Mouse (Mus musculus) gastrocnemius, postnatal 25 days (tissue): ENCODE data around the gene Pif1. TPM values are rescaled to one million over a fixed set of nuclear protein-coding genes. Genes with fewer than 3 reads are reported as not detected.

Source experiments
- DNase-seq: peaks from one replicate; pipeline ENCODE4 v3.0.0; 2022
- long read RNA-seq, 2 experiments: library from polyadenylated mRNA; stranded (forward); transcript quantifications; one replicate each; pipeline ENCODE4 v2.0.0; 2021
- total RNA-seq, 2 experiments: library from RNA; stranded (reverse); gene quantifications; 1 replicate in 1 of 2; 2 replicates in 1 of 2; pipeline ENCODE4 v1.2.3; 2021

Gene Pif1
- total RNA-seq, result not detected
- long read RNA-seq, experiment 1, result 0 reads
- long read RNA-seq, experiment 2, result 0 reads

DNA sequence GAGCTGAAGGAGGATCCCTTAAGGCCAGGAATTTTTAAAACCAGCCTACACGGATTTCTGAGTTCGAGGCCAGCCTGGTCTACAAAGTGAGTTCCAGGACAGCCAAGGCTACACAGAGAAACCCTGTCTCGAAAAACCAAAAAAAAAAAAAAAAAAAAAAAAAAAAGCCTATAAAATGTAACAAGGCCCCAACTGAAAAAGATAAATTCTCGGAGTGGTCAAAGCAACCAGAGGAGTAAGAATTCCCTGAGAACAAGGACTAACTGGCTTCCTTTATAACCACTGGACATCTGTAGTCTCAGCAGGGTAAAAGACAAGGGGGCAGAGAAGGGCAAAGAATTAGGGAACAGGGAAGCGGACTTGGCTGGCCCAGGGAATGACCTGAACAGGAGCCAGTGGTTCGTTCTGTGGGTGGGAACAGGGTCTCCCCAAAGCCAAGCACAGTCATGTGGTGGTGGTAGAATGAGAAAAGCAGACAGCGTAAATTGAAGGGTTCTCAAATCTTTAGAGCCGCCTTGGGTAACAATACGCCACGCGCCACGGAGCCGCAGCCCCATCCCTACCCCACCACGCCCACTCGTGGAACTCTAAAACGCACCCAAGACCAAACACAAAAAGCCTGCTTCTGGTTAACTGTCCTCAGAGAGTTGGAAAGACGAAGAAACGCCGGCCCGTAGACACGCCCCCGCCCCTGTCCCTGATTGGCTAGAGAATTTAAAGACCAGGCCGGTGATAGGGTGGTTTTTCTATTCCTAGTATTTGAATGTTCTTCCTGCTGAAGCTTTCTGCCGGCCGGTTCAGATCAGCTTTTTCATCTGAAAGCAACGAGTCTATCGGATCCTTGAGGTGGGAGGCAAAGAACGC lies at the start of gene Pif1:
Gene Pif1 (plus strand): TSS at position 755 of the 864 bp plus-strand sequence.
- peak; percentile 84 for DNase-seq

DNA sequence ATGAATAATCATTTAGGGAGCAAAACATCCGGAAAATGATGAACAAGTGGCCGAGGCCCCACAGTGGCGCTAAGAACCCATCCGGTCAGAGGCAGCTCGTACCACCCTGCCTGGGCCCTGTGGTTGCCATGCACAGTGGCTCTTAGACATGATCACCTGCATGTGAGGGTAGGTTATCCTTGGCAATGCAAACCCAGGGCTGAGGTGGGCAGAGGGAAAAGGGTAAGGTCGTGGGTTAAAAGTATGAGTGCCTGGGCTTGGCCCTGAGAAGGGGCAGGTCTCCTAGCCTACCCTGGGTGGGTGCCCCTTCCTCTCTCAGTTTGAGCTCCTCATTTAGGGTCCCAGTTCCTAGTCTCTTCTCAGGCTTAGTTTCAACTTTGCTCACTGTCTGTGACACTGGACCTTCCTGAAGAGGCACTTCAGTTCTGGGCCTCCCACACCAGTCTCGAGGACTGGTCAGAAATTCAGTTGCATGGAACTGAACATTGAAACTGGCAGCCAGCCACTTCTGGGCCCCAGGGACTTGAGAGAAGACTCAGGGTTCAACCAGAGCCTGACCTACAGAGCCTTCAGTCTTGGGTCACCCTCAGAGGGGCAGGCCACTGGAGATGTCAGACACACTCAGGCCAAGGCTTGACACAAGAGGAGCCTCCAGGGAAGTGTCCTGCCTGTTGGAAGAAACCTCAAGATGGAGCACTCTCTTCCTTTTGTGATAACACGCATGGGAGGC lies 48.9 kb upstream of the Pif1 start:
- no peak for DNase-seq

DNA sequence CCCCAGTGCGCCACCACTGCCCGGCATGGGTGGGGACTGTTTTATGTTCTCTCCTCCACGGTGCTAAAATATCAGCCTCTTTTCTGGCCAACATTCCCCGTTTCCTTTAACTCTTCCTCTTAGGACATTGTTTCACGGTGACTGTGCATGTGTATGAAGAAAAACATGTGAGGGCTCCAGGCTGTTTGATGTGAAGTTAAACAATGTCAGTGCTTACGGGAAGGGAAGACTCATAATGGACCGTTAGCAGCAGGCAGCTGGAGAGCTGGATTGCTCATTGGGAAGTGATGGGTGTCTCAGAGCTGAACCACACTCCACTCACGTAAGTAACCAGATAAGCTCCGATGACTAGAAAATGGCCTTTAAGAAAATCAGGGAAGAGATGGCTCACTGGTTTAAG lies 47.3 kb upstream of the Pif1 start:
- DNase-seq, result no peak

DNA sequence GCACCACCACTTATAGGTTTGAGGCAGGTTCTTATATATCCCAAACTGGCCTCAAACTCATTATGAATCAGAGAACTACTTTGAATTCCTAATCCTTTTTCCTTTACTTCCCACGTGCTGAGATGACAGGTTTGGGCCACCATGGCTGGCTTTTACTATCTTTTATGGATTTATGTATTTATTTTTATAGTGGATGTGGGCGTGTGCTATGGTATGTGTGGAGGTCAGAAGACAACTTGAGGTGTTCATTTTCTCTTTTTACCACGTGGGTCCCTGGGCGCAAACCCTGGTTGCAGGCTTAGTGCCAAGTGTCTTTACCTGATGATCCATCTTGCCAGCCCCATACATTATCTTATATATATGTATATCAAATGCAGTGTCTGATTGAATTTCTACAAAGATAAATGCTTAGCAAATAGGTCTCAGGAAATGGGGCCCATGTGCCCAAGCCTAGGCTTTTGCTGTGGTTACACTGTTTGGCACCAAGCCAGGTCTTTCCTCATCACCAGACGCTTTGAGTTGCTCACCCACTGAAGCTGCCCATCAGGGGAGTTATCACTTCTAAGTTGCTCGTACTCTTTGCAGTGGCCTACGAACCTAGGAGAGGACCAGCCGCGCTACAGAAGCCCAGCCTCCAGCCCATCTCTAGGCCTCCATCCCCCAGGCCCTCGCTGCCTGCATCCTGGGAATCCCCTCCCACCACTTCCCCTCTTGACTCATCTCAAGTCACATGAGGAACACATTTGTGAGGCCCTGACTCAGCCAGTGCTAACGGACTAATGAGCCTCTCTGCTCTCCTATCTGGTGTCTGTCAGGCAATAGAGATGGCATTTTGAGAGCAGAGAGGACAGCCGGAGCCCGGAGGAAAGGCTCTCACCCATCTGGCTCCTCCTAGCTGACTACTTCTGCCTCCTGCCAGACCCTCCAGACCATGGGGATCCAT lies 45.6 kb upstream of the Pif1 start:
- DNase-seq, result peak; percentile 43

- no peak for DNase-seq
Measured at GRCm38 (mm10) chr9:65542111-65542524, 44.8 kb upstream of the Pif1 start.

DNA sequence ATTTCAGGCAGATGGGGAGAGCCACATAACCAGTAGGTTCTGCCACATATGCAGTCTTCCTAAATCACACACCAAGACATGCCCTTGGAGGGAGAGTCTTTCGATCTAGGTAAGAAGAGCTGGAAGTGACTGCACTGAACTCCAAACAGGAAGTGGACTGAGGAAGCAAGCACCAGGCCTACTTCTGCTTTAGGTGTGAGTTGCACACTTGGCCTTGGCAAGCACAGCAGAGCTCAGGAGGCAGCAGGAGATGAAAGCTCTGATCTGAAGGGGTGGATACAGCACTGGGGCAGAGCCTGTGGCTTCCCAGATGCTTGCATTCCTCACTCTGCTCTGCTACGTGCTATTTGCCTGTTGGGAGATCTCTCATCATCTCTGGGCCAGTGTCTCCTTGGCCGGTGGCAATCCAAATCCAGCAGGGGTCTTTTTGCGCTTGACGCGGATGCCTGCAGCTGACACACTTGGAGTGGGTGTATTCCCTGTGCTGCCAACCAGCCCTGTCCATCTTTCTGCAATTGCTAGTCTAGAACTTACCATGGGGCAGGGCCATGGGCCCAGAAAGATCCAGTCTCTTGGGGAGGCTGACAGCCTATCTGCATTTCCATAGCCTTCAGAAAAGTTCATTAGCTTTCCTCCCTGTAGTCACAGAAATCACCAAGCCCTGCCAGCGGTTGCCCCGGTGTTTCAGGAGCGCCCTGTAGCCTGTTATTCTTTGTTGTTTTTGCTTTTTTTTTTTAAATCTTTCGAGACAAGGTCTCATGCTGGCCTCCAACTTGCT lies 41.1 kb upstream of the Pif1 start:
- peak; percentile 11 for DNase-seq

DNA sequence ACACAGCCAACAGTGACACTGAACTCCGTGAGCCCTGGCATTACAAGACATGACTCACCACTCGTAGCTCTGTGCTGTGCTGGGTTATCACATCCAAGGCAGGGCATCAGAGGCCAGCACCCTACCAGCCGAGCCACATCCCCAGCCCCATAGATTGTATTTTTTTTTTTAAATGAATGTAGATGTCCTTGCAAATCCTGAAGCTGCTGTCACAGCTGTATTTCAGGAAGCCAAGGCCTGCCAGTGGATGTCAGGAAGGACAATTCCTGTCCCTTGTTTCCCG lies 40.6 kb upstream of the Pif1 start:
- peak; percentile 24 for DNase-seq

GRCm38 (mm10) chr9:65547111-65547510 lies 39.8 kb upstream of the Pif1 start:
- DNase-seq, result no peak

- DNase-seq, result no peak
Measured at GRCm38 (mm10) chr9:65547844-65548243, 39.1 kb upstream of the Pif1 start.

DNA sequence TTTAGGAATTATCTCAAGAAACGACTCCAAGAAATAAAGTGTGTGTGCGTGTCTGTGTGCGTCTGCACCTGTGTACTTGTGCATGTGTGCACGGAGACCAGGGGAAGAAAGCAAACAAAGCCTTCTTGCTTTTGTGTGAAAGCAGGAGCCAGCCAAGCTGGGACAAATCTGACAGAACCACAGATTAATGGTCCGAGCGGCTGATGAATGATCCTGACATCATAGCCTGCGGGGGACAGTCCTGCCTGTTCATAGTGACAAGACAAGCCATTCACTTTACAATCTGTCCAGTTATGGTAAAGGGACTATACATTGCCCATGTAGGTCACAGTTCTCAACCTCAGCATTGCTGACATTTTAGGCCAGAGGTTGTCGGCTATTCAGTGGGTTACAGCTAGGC lies 38.6 kb upstream of the Pif1 start:
- no peak for DNase-seq

- DNase-seq, result no peak
Measured at GRCm38 (mm10) chr9:65549139-65549538, 37.8 kb upstream of the Pif1 start.

DNA sequence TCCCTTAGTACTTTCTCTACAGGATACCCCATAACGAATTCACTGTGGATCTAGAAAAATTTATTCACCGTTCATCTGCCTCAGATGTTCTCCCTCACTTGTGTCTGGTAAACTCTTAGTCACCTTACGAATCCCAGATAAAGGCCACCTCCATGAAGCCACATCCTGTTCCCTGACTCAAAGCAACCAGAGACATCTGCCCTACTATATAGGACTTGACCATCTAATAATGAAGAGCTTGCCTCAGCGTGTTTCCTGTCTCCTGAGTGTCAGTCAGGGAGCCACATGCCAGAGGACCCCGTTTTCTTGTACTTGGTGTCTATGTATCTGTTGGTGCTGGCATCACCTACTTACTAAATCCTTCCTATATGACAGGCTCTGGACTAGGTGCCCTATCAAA lies 37.3 kb upstream of the Pif1 start:
- DNase-seq, result no peak

DNA sequence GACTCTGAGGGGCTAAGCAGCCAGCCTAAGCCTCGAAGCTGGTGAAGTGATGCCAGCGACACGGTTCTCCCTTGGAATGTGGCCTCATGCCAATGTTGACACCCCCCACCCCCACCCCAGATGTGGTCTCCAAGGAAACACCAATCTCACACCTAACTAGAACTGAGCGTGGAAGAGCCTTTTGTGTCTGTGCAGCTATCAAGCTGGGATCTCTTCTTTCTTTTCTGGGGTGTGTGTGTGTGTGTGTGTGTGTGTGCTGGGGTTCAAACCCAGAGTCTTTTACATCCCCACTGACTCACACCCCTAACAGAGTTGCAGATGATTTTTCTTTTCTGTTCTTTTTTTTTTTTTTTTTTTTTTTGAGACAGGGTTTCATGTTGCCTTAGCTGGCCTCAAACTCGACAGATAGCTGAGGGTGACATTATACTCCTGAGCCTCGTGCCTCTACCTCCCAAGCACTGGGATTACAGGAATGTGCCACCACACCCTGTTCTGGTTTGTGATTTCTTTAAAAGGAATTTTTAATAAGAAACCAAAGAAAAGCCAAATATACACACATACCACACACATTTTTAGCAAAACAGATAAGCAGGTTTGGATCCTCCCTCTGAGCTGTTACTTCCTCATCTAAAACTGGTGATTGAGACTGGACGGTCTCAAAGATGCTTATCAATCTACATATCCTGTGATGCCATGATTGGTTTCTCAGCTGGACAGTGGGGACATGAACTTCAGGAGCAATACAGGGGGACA lies 36.7 kb upstream of the Pif1 start:
- DNase-seq, result no peak

DNA sequence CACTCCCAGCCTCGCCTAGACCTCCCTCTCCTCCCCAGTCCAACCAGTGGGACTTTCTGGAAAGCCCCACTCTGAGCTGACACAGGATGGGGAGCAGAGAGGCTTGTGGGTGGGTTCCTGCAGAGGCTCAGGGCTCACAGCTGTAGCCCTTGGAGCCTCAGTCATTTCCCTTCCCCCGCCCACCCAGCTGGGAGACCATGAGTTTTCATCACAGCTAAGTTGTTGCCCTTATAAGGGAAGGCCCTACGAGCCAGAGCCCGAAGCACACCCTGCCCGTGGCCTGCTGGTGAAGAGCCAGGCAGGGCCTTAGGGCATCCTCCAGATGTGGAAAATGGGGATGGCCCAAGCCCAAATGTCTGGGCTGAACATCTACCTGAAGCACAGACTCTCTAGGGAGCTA lies 35.9 kb upstream of the Pif1 start:
- peak; percentile 91 for DNase-seq

DNA sequence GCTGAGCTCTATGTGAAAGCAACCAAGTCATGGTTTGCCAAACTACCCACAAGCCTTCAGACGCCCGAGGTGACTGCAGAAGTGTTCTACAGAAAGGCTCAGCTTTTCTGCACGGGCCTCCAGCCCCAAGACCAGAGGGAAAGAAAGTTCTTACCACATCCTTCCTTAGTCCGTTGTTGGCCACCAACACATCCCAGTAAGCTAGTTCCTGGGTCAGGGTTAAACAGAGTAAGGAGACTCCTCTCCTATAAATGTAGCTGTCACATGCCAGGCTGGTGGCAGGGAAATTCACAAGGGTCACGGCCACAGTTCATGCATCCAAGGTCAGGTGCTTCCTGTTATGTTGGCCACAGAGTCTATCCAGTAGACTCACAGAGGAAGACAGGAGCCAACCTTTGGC lies 34.8 kb upstream of the Pif1 start:
- no peak for DNase-seq

DNA sequence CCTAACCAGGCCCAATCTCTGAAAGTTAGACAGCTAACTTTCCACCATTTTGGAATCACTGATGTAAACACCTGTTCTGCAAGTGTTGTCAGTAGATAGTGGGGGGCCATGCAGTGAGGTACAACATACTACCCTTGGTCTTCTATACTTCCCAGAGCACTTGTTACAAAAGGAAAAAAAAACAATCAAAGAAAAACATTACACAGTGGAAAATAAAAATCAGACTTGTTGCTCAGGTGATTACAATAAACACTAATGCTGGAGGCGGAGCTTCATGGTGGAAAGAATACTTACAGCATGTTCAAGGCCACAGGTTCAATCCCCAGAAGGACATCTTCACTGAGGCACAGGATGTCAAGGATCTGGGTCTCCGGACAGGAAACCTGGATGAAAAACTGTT lies 34.2 kb upstream of the Pif1 start:
- no peak for DNase-seq

DNA sequence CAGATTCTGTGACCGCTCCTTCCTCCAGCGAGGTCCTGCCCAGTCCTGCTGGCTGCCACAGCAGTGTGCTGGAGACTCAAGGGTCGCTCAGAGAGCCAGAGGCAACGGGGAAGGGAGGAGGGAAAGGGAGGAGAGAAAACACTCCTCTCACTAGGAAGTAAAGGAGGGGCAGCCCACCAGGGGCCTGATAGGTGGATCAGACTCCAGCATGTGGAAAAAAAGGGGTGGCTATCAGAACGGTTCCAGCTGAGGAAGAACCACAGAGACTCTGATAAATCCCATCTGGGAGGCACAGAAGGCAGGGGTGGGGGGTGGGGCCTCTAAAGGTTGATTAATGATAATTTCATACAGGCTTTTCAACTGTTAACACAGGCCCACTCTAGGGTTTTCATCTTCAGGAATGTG lies 32.0 kb upstream of the Pif1 start:
- peak; percentile 54 for DNase-seq

GRCm38 (mm10) chr9:65555621-65556020 lies 31.3 kb upstream of the Pif1 start:
- DNase-seq, result no peak

DNA sequence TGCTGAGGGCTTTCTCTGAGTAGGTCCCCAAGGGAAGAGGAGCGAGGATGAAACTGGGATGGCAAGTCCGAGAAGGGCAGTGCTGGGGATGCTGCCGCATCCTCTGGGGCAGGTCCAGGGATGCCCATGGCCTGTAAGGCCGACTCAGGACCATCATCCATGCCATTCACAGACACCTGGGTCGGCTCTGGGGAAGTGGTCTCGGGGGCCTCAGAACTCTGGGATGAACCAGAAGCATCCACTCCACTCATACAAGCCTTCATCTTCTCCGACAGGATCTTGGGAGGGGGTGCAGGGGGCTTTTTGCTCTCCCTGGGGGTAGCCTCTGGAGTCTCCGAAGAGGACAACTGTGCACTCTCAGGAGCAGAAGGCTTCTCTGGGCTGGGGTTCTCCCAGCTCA lies 30.6 kb upstream of the Pif1 start:
- DNase-seq, result no peak

DNA sequence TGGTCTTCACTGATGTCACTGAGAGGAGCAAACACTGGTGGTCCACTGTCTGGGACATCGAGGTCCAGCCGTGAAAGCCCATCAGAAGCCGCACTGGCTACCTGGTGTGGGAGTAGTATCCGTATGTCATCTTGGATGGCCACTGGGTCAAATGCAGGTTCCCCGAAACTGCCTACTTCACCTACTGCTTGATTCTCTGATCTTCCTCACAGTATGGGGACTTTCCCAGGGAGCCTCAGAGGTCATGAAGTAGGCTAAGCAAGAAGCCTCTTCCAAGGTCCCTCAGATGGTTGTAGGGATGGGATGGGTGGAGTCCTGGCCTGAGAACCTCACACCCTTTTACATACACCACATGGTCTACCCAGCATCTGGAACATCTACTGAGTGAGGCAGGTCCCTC lies 30.0 kb upstream of the Pif1 start:
- no peak for DNase-seq

DNA sequence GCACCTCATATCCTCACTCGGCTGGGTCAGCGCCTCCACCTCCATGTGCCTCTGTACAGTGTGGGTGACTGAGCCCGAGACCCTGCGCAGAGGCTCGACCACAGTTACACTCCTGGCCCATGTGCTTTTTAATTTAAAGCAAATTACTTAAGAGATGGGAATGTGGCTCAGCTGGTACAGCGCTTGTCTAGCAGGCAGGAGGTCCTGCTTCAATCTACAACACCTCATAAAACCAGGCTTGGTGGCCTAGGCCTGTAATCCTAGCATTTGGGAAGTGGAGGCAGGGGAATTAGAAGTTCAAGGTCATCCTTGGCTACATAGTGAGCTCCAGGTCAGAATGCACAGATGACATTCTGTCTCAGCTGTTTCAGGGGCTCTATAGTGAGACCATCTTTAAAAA lies 28.2 kb upstream of the Pif1 start:
- no peak for DNase-seq
